Mouse (Mus musculus) stomach, embryonic 14.5 days (tissue): ENCODE data around the gene Gm43517. TPM values are rescaled to one million over a fixed set of nuclear protein-coding genes. Genes with fewer than 3 reads are reported as not detected.

ENCODE experiments used
- ATAC-seq: fragments of 200-750 bp; cut with Nextera tagmentation; 2 replicates; pipeline ENCODE4 v1.8.0; 2017; ENCODE audit warnings: low read depth, moderate TSS enrichment; ENCODE audit not compliant: insufficient number of reproducible peaks, insufficient read depth, low FRiP score
- H3K27ac ChIP-seq: fragments of 300-500 bp; sonication (generic); 2 replicates; pipeline ENCODE4 v1.5.1; 2014; ENCODE audit warnings: mild to moderate bottlenecking, low read length, moderate library complexity, mixed read lengths
- H3K27me3 ChIP-seq: fragments of 300-500 bp; sonication (generic); 2 replicates; pipeline ENCODE4 v1.6.1; 2014; ENCODE audit warnings: low read length, control low read depth, mixed read lengths; ENCODE audit not compliant: control insufficient read depth, insufficient read depth
- H3K36me3 ChIP-seq: fragments of 300-500 bp; sonication (generic); 2 replicates; pipeline ENCODE4 v1.6.1; 2014; ENCODE audit warnings: mild to moderate bottlenecking, control low read depth, low read length, moderate library complexity, mixed read lengths; ENCODE audit not compliant: control insufficient read depth, insufficient read depth
- H3K4me1 ChIP-seq: fragments of 300-500 bp; sonication (generic); 2 replicates; pipeline ENCODE4 v1.6.1; 2014; ENCODE audit warnings: low read length, control low read depth, mixed read lengths; ENCODE audit not compliant: control insufficient read depth, insufficient read depth
- H3K4me2 ChIP-seq: fragments of 300-500 bp; sonication (generic); replicated peaks from 2 replicates; pipeline ENCODE4 v1.6.1; 2014; ENCODE audit warnings: low read depth, low read length, control low read depth
- H3K4me3 ChIP-seq: fragments of 300-500 bp; sonication (generic); 2 replicates; pipeline ENCODE4 v1.5.1; 2014; ENCODE audit warnings: low read depth, low read length, control low read depth
- H3K9ac ChIP-seq: fragments of 300-500 bp; sonication (generic); replicated peaks from 2 replicates; pipeline ENCODE4 v1.6.1; 2014; ENCODE audit warnings: low read depth, mild to moderate bottlenecking, control low read depth, low read length, moderate library complexity, mixed read lengths
- H3K9me3 ChIP-seq: fragments of 300-500 bp; sonication (generic); 2 replicates; pipeline ENCODE4 v1.6.1; 2016; ENCODE audit warnings: low read depth, low read length, control low read depth; ENCODE audit not compliant: control insufficient read depth
- WGBS: fragments of 180-500 bp; shearing (Covaris S2); extraction: QIAGEN DNeasy Blood & Tissue Kit; methylation state at CpG from one replicate; pipeline ENCODE4 v1.1.7; 2014; 5-methylcytosine and 5-hydroxymethylcytosine counted together
- polyA plus RNA-seq: library from polyadenylated mRNA; unstranded; fragments of >200 nt; fragmentation: Nextera tagmentation; extraction: Ambion mirVana; gene quantifications from 2 replicates; pipeline ENCODE4 v1.2.1, GENCODE M21; 2014

Gm43517 gene
- polyA plus RNA-seq, 1 experiment from 2014 or later = not detected

DNA sequence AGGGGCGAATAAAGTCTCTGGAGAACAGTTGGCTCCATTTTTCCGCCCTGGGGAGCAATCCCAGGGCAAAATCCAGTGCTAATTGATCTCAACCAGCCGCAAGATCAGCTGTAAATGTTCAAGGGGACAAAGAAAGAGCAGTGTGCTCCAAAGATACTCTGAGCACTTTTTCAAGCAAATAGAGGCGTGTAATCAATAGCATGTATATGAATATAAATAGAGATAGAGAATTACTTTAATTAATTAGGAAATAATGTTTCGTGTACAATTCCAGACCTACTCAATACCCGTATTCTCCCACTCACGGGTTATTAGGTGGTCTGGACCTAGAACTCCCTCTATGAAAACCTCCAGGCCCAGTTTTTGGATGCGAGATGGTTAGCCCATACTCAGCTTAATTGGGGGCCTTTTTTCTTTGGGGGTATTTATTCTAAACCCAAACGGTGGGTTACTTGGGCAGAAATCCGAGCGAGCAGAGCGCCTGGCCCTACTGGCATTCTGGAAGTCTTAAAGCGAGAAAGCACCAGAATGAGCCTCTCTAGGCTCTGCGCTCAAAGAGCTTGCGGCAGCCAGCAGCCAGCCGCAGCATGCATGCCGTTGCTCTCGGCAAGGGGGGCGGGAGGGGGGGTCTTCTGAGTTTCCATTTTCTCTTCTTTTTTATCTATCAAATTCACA, 8.5 kb upstream of the Gm43517 start:
- peaks cover 55% of the 10 kb centered on the region for H3K27me3 ChIP-seq
- ATAC-seq = no peak
- 2% methylated on average over 19 of the region's 19 CpGs for WGBS

DNA sequence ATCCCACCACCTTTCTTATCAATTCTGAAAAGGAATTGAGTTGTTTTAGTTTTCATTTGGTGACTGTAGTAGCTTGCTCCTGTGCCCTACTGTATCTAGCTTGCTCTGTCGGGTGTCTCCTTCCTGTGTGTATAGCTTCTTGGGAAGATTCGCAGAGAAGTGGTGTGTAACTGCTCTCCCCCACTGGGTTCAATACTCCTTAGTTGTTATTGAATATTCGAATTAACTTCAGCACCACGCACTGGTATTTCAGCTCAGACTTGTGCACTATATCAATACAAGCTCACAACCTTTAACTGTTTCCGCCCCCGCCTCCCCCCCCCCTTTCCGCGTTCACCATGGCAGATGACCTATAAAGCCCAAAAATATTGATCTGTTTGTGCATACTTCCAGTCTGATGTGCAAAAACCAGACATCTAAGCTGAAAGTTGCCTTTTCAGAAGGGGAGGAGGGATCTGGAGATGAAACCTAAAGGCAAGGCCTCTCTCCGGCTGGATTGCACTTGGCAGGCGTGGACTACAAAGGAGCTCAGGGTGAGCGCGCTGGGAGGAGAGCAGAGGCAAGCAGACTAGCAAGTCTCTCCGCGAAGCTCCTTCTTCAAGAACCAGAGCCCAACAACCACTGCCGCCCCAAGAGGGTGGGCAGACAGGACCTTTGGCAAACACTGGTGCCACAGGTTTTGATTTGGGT, 7.5 kb upstream of the Gm43517 start:
- Histone ChIP-seq H3K36me3 (no peaks in the 10 kb centered on the region), H3K27ac (no peak overlapping the region), H3K9ac (no peak overlapping the region), H3K27me3 (peaks cover 62% of the 10 kb centered on the region), H3K9me3 (no peaks in the 10 kb centered on the region), H3K4me2 (no peak overlapping the region), H3K4me3 (no peak overlapping the region), H3K4me1 (no peaks in the 10 kb centered on the region)
- ATAC-seq = no peak
- under 1% methylated on average over 15 of the region's 15 CpGs for WGBS

More for the DNA sequence above, 8.5 kb upstream of the Gm43517 start:
- H3K4me3 ChIP-seq = no peak overlapping the region
- H3K9ac ChIP-seq = no peak overlapping the region
- no peaks in the 10 kb centered on the region for H3K4me1 ChIP-seq
- H3K36me3 ChIP-seq = no peaks in the 10 kb centered on the region
- H3K27ac ChIP-seq = no peak overlapping the region
- H3K9me3 ChIP-seq = no peaks in the 10 kb centered on the region
- H3K4me2 ChIP-seq = no peak overlapping the region

DNA sequence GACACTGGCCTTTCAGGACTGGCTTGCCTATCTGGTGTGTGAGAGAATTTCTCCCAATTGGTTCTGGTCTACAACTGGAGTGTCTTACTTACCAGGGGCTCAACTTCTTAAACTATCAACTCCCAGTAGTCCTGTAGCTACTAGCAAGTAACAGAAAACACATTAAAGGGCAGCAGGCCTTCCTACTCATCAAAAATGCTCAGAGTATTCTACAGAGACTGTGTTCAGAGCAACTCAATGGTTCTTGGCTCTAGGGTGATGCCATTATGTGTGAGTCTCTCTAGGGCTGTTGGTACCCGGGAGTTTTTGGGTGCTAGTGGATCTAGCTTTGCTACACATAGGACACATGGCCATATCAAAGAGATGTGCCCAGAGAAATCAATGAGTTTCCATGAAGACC, 6.1 kb upstream of the Gm43517 start:
- no peak for ATAC-seq
- Histone ChIP-seq H3K4me3 (no peak overlapping the region), H3K36me3 (no peaks in the 10 kb centered on the region), H3K9ac (no peak overlapping the region), H3K27me3 (peaks cover 66% of the 10 kb centered on the region), H3K9me3 (no peaks in the 10 kb centered on the region), H3K4me1 (0 out of 2 replicates have a peak, but pooled peaks cover 7% of the 10 kb centered on the region), H3K4me2 (no peak overlapping the region), H3K27ac (no peak overlapping the region)
- 6% methylated on average over 1 of the region's 1 CpGs for WGBS

DNA sequence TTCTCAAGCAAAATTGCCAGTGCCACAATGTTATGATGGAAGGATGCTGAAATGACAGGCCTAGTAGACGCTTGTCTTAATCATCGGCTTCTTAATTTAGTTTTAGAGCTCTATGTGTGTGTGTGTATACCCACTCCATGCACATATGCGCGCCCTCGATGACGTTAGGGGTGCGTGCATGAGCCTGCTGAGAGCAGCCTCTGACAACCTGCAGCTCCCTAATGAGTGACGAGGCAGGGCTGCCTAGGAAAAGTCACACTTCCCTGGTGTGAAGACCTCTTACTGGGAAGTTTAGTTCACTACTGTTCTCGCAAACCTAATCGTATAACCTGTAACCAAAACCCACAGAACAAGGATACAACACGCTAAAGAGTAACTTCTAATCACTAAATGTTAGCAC, 5.5 kb upstream of the Gm43517 start:
- no peak overlapping the region for H3K9ac ChIP-seq
- no peaks in the 10 kb centered on the region for H3K36me3 ChIP-seq
- no peak for ATAC-seq
- H3K27ac ChIP-seq = no peak overlapping the region
- no peak overlapping the region for H3K4me2 ChIP-seq
- H3K4me3 ChIP-seq = no peak overlapping the region
- H3K4me1 ChIP-seq = 0 out of 2 replicates have a peak, but pooled peaks cover 7% of the 10 kb centered on the region
- no peaks in the 10 kb centered on the region for H3K9me3 ChIP-seq
- WGBS = 4% methylated on average over 11 of the region's 11 CpGs
- peaks cover 68% of the 10 kb centered on the region for H3K27me3 ChIP-seq

DNA sequence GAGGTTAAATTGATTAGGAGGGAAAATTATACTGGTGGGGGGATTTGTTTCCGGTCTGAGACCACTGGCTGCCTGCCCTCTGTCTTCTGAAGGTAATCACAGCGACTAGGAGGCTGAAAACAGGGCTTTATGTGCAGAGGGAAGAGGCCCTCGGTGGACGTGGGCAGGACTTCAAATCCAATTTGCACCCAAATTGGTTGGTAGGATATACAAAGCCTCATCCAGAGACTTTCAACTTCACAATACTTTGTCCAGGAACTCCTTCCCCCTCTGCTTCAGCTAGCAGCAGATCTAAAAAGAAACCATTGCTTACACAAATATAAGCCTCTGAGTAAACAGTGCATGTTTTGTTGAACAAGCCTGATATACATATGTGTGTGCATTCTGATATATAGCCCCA, 4.5 kb upstream of the Gm43517 start:
- no peak for ATAC-seq
- Histone ChIP-seq H3K36me3 (no peaks in the 10 kb centered on the region), H3K4me1 (0 out of 2 replicates have a peak, but pooled peaks cover 7% of the 10 kb centered on the region), H3K27ac (no peak overlapping the region), H3K4me3 (no peak overlapping the region), H3K27me3 (peaks cover 75% of the 10 kb centered on the region), H3K9me3 (no peaks in the 10 kb centered on the region), H3K4me2 (no peak overlapping the region), H3K9ac (no peak overlapping the region)
- WGBS = 3% methylated on average over 4 of the region's 4 CpGs

DNA sequence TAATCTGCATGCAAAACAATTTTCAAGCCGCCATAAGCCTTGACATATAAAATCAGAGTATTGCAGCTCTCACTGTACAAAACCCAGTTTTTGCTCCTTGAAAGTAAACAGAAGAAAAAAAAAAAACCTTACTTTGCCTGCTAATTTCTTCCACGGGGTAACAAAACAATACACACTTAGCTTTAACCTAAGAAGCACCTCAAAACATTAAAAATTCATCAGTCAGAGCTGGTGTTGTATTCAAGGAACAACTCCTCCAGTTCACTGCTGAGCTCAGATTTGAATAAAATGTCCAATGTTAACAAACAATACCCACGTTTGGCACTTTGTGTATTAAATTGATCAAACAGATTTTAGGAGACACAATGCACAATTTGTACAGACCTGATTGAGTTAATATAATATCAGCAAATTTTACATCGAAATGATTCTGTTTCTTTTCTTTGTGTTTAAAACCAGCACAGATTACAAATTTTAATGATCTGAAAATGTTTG, 3.9 kb upstream of the Gm43517 start:
- Histone ChIP-seq H3K9ac (no peak overlapping the region), H3K36me3 (no peaks in the 10 kb centered on the region), H3K4me3 (no peak overlapping the region), H3K27me3 (peaks cover 75% of the 10 kb centered on the region), H3K4me2 (no peak overlapping the region), H3K9me3 (no peaks in the 10 kb centered on the region), H3K4me1 (0 out of 2 replicates have a peak, but pooled peaks cover 7% of the 10 kb centered on the region), H3K27ac (no peak overlapping the region)
- 4% methylated on average over 4 of the region's 4 CpGs for WGBS
- ATAC-seq = no peak

DNA sequence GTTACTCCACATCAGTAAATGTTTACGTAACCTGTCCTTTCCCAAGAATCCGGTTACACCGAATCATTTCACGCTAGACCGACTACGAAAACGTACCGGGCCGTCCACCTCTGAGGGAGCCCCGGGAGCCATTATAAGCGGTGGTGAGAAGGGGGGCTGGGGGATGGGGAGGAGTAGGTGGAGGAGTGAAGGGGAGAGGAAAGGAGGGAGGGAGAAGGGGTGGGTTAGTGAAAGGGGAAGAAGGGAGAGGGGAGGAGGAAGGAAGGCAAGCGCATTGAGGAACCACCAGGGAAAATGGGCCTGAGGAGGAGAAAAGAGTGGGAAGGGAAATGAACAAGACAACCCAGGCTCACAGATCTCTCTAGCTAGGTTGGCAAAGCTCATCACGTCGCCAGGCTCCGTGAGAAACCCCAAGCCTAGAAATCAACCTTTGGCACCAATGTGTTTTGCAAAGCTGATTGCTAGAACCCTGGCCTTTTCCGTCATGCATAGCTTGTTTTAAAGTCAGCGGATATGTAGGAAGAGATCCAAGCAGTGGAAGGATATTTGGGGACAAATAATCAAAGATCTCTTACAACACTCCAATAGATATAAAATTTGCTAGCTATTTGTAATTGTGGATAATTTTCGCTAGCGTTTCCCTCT, 3.1 kb upstream of the Gm43517 start:
- WGBS = 1% methylated on average over 19 of the region's 19 CpGs

More for the DNA sequence above, 3.1 kb upstream of the Gm43517 start:
- no peak overlapping the region for H3K27ac ChIP-seq
- no peaks in the 10 kb centered on the region for H3K9me3 ChIP-seq
- peaks cover 70% of the 10 kb centered on the region for H3K27me3 ChIP-seq
- H3K4me2 ChIP-seq = no peak overlapping the region
- H3K4me1 ChIP-seq = 0 out of 2 replicates have a peak, but pooled peaks cover 7% of the 10 kb centered on the region
- H3K36me3 ChIP-seq = no peaks in the 10 kb centered on the region
- no peak for ATAC-seq
- H3K4me3 ChIP-seq = no peak overlapping the region
- H3K9ac ChIP-seq = no peak overlapping the region
